Mouse (Mus musculus) heart, embryonic 14.5 days (tissue): ENCODE data around the gene Dtd2. TPM values are rescaled to one million over a fixed set of nuclear protein-coding genes. Genes with fewer than 3 reads are reported as not detected.

Experiments
- ATAC-seq: fragments of 200-750 bp; cut with Nextera tagmentation; 2 replicates; pipeline ENCODE4 v1.8.0; 2017; ENCODE audit warnings: low read depth, moderate TSS enrichment; ENCODE audit not compliant: insufficient number of reproducible peaks, insufficient read depth, low FRiP score
- H3K27ac ChIP-seq, 2 experiments: fragments of 200-500 bp in 1 of 2; fragments of 300-500 bp in 1 of 2; sonication (generic) in 1 of 2; replicated peaks in 1 of 2; 2 replicates each; pipeline ENCODE4 v1.5.1; 2012 to 2014; ENCODE audit warnings: low read depth in 2 of 2, low read length in 2 of 2, control low read depth in 1 of 2, mild to moderate bottlenecking in 1 of 2, mixed read lengths in 1 of 2; ENCODE audit not compliant: control insufficient read depth in 1 of 2, insufficient read depth in 1 of 2
- H3K27me3 ChIP-seq: fragments of 300-500 bp; sonication (generic); 2 replicates; pipeline ENCODE4 v1.6.1; 2014; ENCODE audit warnings: mild to moderate bottlenecking, low read length, control low read depth; ENCODE audit not compliant: control insufficient read depth, insufficient read depth
- H3K36me3 ChIP-seq: fragments of 300-500 bp; sonication (generic); 2 replicates; pipeline ENCODE4 v1.6.1; 2014; ENCODE audit warnings: mild to moderate bottlenecking, control low read depth, low read length, mixed read lengths; ENCODE audit not compliant: control insufficient read depth, insufficient read depth
- H3K4me1 ChIP-seq, 2 experiments: fragments of 200-500 bp in 1 of 2; fragments of 300-500 bp in 1 of 2; sonication (generic) in 1 of 2; 2 replicates each; pipeline ENCODE4 v1.6.1; 2012 to 2014; ENCODE audit warnings: low read length in 2 of 2, control low read depth in 1 of 2, mixed read lengths in 1 of 2; ENCODE audit not compliant: control insufficient read depth in 2 of 2, insufficient read depth in 2 of 2
- H3K4me2 ChIP-seq: fragments of 300-500 bp; sonication (generic); 2 replicates; pipeline ENCODE4 v1.6.1; 2014; ENCODE audit warnings: mild to moderate bottlenecking, low read length
- H3K4me3 ChIP-seq, 2 experiments: fragments of 200-500 bp in 1 of 2; fragments of 300-500 bp in 1 of 2; sonication (generic) in 1 of 2; 2 replicates each; pipeline ENCODE4 v1.5.1; 2012 to 2014; ENCODE audit warnings: low read length in 2 of 2, mild to moderate bottlenecking in 2 of 2, control low read depth in 1 of 2, low read depth in 1 of 2, moderate library complexity in 1 of 2; ENCODE audit not compliant: control insufficient read depth in 1 of 2, insufficient read depth in 1 of 2
- H3K9ac ChIP-seq: fragments of 300-500 bp; sonication (generic); 2 replicates; pipeline ENCODE4 v1.6.1; 2014; ENCODE audit warnings: mild to moderate bottlenecking, low read length
- H3K9me3 ChIP-seq: fragments of 300-500 bp; sonication (generic); 2 replicates; pipeline ENCODE4 v1.6.1; 2016; ENCODE audit warnings: low read length, control low read depth; ENCODE audit not compliant: control insufficient read depth
- WGBS: fragments of 180-500 bp; shearing (Covaris S2); extraction: QIAGEN DNeasy Blood & Tissue Kit; methylation state at CpG from one replicate; pipeline ENCODE4 v1.1.7; 2014; 5-methylcytosine and 5-hydroxymethylcytosine counted together
- polyA plus RNA-seq: library from polyadenylated mRNA; unstranded; fragments of >200 nt; fragmentation: Nextera tagmentation; extraction: Ambion mirVana; gene quantifications from 2 replicates; pipeline ENCODE4 v1.2.1, GENCODE M21; 2014

Gene Dtd2
- polyA plus RNA-seq, 1 experiment from 2014 or later = 19.6 TPM

GRCm38 (mm10) chr12:52027963-52028362 lies 21.7 kb upstream of the Dtd2 start, which contains the start of gene Gpr33:
Gpr33 (minus strand) TSS chr12:52028063.
- H3K4me1 ChIP-seq = no peaks in the 10 kb centered on the region
- H3K9ac ChIP-seq = no peak within 1 kb of the TSS
- no peaks in the 10 kb centered on the region for H3K27me3 ChIP-seq
- H3K27ac ChIP-seq = no peak within 1 kb of the TSS
- no peak within 1 kb of the TSS for H3K4me3 ChIP-seq
- ATAC-seq = no peak
- H3K9me3 ChIP-seq = no peaks in the 10 kb centered on the region
- 92% methylated on average over 3 of the region's 3 CpGs for WGBS
- H3K4me2 ChIP-seq = no peak within 1 kb of the TSS
- no peaks in the 10 kb centered on the region for H3K36me3 ChIP-seq

GRCm38 (mm10) chr12:52014494-52015029 lies 8.3 kb upstream of the Dtd2 start:
- 77% methylated on average over 7 of the region's 7 CpGs for WGBS
- H3K9ac ChIP-seq = no peak overlapping the region
- no peak for ATAC-seq
- H3K36me3 ChIP-seq = no peaks in the 10 kb centered on the region
- no peaks in the 10 kb centered on the region for H3K4me1 ChIP-seq
- H3K27ac ChIP-seq = no peak overlapping the region
- H3K27me3 ChIP-seq = no peaks in the 10 kb centered on the region
- H3K9me3 ChIP-seq = no peaks in the 10 kb centered on the region
- H3K4me2 ChIP-seq = no peak overlapping the region
- H3K4me3 ChIP-seq = no peak overlapping the region

GRCm38 (mm10) chr12:52014044-52014443 lies 7.7 kb upstream of the Dtd2 start:
- no peaks in the 10 kb centered on the region for H3K27me3 ChIP-seq
- no peaks in the 10 kb centered on the region for H3K36me3 ChIP-seq
- no peak overlapping the region for H3K4me3 ChIP-seq
- H3K4me2 ChIP-seq = no peak overlapping the region
- H3K27ac ChIP-seq = no peak overlapping the region
- no peaks in the 10 kb centered on the region for H3K9me3 ChIP-seq
- WGBS = 73% methylated on average over 11 of the region's 11 CpGs
- H3K4me1 ChIP-seq = no peaks in the 10 kb centered on the region
- H3K9ac ChIP-seq = no peak overlapping the region
- ATAC-seq = no peak

- 54% methylated on average over 9 of the region's 9 CpGs for WGBS
- H3K4me3 ChIP-seq = no peak overlapping the region
- H3K36me3 ChIP-seq = no peaks in the 10 kb centered on the region
- no peaks in the 10 kb centered on the region for H3K9me3 ChIP-seq
- no peaks in the 10 kb centered on the region for H3K27me3 ChIP-seq
- no peak for ATAC-seq
- H3K27ac ChIP-seq = no peak overlapping the region
- H3K4me1 ChIP-seq = no peaks in the 10 kb centered on the region
- H3K9ac ChIP-seq = no peak overlapping the region
- H3K4me2 ChIP-seq = no peak overlapping the region
Measured at GRCm38 (mm10) chr12:52013274-52013673, 7.0 kb upstream of the Dtd2 start.

DNA sequence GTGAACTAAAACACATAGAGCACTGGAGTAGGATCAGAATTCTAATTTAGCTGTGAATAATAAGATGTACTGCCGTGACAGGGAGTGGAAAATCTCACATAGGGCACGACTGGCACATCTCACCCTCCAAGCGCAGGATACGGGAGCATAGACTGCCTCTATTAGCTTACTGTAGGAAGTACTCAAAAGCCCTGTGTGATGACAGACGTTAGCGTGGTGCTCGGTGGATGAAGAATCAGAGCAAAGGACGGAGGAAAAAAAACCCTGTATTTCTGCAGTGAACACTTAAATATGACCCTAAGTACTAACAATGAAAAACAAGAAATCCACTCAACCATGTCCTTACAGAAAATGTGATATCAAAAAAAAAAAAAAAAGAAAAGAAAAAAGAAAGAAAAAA lies 5.9 kb upstream of the Dtd2 start:
- Histone ChIP-seq H3K4me2 (no peak overlapping the region), H3K27me3 (no peaks in the 10 kb centered on the region), H3K4me1 (no peaks in the 10 kb centered on the region), H3K9me3 (no peaks in the 10 kb centered on the region), H3K4me3 (no peak overlapping the region), H3K27ac (no peak overlapping the region), H3K9ac (no peak overlapping the region), H3K36me3 (no peaks in the 10 kb centered on the region)
- no peak for ATAC-seq
- 35% methylated on average over 8 of the region's 8 CpGs for WGBS

DNA sequence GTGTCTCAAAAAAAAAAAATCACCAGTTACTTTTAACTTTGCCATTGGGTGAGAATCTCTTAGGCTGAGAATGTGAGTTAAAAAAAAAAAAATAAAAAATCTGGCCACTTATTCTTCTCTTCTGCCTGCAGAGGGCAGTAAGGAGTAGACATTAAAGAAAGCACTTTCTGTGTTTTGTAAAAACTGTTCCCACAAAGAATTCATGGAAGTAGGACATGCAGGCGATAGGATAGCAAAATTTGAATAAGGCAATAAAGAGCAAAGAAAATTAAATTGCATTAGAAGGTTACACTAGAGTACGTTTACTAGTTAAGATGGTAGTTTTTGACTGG lies 4.3 kb upstream of the Dtd2 start:
- Histone ChIP-seq H3K27ac (no peak overlapping the region), H3K4me3 (no peak overlapping the region), H3K27me3 (no peaks in the 10 kb centered on the region), H3K9ac (no peak overlapping the region), H3K36me3 (no peaks in the 10 kb centered on the region), H3K9me3 (no peaks in the 10 kb centered on the region), H3K4me1 (peaks cover 0 to 2% of the 10 kb centered on the region in 2 experiments; a peak in 3 of 4 replicates), H3K4me2 (no peak overlapping the region)
- WGBS = 64% methylated on average over 2 of the region's 2 CpGs
- no peak for ATAC-seq

DNA sequence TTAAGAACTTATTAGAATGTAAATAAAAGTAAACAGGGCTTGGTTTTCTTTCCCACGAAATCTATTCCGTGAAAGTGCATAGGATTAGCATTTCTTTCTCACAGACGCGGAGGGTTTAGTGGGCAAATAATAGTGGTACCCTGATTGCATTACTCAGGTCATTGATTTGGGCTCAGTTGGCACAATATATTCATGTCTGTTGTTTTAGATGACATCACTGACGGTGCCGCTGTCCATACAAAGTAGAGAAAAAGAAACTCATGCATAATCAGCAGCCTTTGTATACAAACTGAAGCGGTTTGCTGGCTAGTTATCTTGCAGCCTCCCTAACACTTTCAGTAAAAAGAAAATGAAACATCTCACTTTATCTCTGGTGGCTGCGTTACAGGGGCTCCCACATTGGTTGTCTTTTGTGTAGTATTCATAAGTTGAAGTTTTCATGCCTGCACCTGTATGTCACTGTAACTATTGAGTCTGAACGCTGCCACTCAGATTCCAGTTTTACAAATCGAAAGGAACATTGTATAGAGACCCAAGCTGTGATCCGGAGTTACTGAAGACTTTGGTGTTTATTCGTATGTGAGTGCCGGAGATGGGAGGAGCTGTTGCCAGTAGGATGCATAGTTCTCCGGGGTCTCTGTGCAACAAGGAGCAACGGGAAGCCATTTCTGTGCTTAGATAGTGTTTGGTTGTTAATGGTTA lies 3.8 kb upstream of the Dtd2 start:
- Histone ChIP-seq H3K27ac (no peak overlapping the region), H3K4me2 (no peak overlapping the region), H3K9me3 (no peaks in the 10 kb centered on the region), H3K27me3 (no peaks in the 10 kb centered on the region), H3K4me1 (peaks cover 0 to 4% of the 10 kb centered on the region in 2 experiments; a peak in 3 of 4 replicates), H3K9ac (no peak overlapping the region), H3K4me3 (no peak overlapping the region), H3K36me3 (no peaks in the 10 kb centered on the region)
- 69% methylated on average over 15 of the region's 15 CpGs for WGBS
- ATAC-seq = no peak

GRCm38 (mm10) chr12:52006633-52006994 lies 313 bp upstream of the Dtd2 start:
- ATAC-seq = peak; percentile 25; the same call in 1 of the 2 replicates
- H3K27ac ChIP-seq = peak overlapping the region; percentile 33 to 73; a peak in 2 of 4 replicates
- WGBS = 43% methylated on average over 5 of the region's 5 CpGs
- H3K4me3 ChIP-seq = peak overlapping the region; percentile 68 to 72
- no peak overlapping the region; the same call in 1 of the 2 replicates for H3K9ac ChIP-seq
- H3K4me2 ChIP-seq = peak overlapping the region; percentile 86
- no peaks in the 10 kb centered on the region for H3K9me3 ChIP-seq
- H3K36me3 ChIP-seq = 0 out of 2 replicates have a peak, but pooled peaks cover 6% of the 10 kb centered on the region
- no peaks in the 10 kb centered on the region for H3K27me3 ChIP-seq
- H3K4me1 ChIP-seq = peaks cover 0 to 4% of the 10 kb centered on the region in 2 experiments; a peak in 3 of 4 replicates
